Mouse (Mus musculus): ENCODE measurements at regions not wholly inside any gene's neighbourhood (a gene's known extent, or its start where the extent isn't known, plus 50 kb on each side); places are given as distances from the start of the nearest gene placed in this dataset.

GRCm38 (mm10) chr10:9086666-9087065 lies 200.8 kb upstream of the Sash1 start:
- DNase-seq (ENCODE audit: low spot score in 2 of 2), result no peak

GRCm38 (mm10) chr10:9085441-9085840 lies 199.6 kb upstream of the Sash1 start:
- DNase-seq (ENCODE audit: low spot score in 2 of 2), result no peak

DNA sequence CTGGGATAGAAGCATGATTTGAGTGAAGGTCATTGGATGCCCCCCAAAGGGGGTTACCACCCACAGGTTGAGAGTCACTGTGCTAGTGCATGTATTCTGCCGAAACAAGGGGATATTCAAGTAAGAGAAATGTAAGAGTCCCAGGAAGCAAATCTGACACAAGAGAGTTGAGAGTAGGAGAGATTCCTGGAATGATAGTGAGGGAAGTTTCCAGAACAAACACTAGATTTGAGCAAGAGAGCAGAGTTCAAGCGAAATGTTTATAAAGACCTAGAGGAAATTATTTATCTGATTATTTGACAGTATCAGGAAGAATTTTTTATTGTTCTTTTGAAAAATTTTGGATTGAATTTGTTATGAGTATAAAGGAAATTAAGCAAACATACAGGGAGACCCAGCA lies 189.0 kb upstream of the Sash1 start:
- no peak for DNase-seq (ENCODE audit: low spot score in 2 of 2)

DNA sequence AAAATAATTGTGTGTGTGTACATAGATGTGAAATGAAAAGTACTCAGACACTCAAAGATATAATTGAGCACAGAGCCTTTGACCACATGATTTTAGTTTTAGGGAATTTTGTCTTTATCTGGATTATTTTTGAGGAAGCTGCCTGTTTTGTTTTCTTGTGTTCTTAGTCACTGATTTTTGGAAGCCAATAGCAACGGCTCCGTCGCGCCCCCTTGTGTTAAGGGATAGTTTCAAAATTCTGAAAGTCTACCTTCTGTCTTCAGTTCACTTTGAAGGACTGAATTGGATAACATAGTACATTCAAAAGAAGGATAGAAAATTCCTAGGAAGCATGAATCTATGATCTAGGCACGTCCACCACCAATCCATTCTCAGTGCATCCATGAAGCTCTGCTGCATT lies 185.8 kb upstream of the Sash1 start:
- DNase-seq (ENCODE audit: low spot score in 2 of 2), result no peak

DNA sequence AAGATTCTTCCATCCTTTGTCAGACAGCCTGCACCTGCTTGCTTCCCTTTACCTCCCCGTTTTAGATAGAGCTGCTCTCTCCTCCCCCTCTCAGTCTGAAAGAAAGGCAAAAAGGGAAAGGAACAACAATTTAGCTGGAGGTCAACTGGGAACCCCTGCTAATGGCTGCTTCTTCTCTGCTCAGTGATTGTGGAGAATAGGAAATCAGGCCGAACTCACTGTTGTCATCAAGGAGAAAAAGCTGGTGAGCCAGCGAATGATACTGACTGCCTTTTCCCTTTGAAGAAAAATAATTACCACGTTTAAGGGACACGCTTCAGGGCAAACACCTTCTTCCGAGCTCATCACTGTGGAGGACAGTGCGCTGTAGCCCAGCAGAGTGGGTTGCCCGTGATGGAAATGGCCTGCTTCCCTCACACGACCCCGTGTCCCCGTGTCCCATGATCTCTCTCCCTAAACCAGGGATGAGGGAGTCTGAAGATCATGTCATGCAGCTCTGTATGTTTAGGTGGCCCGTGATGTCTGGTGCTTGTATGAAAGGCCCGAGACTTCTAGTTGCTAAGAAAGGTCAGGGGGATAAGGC lies 183.8 kb upstream of the Sash1 start:
- no peak for DNase-seq (ENCODE audit: low spot score in 2 of 2)

- no peak for DNase-seq (ENCODE audit: low spot score in 2 of 2)
Observed at GRCm38 (mm10) chr10:9066566-9066965, 180.7 kb upstream of the Sash1 start.

GRCm38 (mm10) chr10:9061979-9062378 lies 176.1 kb upstream of the Sash1 start:
- no peak for DNase-seq (ENCODE audit: low spot score in 2 of 2)

DNA sequence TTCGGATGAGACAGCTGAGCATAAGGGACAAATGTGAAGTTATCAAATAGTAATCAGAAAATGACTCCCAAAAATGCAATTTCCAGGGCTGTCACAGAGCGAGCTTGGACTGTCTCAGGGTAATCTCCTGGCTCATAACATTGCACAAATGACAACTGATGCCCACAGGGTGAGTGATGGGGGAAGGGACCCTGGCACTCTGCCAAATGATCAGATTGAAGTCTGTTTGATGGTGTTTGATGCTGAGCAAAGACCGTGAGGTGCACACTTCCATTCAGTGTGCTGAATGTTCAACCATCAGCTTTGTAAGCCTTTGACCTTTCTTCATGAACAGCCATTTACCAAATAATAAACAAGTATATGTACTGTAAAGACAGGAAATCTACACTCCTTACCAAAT lies 169.4 kb upstream of the Sash1 start:
- DNase-seq (ENCODE audit: low spot score in 2 of 2), result no peak

DNA sequence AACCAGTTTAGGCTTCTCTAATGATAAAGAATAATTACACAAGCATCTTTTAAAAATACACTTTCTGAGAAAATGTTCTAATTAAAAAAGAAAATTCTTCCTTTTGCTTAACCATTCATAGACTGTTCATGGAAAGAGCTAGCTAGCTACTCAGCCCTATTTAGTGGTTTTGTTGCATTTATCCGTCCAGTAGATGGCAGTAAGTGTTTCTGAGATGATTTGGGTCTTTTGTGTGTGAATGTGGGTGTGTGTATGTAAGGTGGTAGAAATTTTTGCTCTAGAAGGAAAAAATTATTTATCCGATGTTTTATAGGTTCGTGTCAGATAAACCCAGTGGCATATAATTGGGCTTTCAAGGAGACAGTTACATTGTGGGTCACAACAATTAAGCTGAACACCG lies 167.5 kb upstream of the Sash1 start:
- no peak for DNase-seq (ENCODE audit: low spot score in 2 of 2)

DNA sequence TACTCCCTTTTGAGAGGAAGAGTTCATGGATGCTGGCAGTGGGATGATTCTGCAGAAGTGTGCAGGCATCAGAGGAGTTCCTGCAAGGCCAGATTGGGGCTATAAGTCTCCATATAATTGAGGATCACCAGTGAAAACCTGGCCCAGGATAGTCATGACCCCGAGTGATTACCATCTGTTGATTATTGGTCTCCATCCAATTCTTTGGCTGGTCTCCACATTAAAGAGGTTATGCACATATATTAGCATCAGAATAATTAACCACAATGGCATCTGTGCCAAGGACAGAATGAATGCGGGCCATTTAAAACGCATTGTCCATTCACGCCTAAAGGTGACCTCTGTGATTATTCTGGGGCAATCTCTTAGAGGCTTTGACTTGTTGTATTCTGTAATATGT lies 161.5 kb upstream of the Sash1 start:
- DNase-seq (ENCODE audit: low spot score in 2 of 2), result no peak

GRCm38 (mm10) chr10:9044746-9045370 lies 159.0 kb upstream of the Sash1 start:
- no peak for DNase-seq (ENCODE audit: low spot score in 2 of 2)

GRCm38 (mm10) chr10:9043507-9043906 lies 157.6 kb upstream of the Sash1 start:
- no peak for DNase-seq (ENCODE audit: low spot score in 2 of 2)

- no peak for DNase-seq (ENCODE audit: low spot score in 2 of 2)
Observed at GRCm38 (mm10) chr10:9030486-9030885, 144.6 kb upstream of the Sash1 start.

DNA sequence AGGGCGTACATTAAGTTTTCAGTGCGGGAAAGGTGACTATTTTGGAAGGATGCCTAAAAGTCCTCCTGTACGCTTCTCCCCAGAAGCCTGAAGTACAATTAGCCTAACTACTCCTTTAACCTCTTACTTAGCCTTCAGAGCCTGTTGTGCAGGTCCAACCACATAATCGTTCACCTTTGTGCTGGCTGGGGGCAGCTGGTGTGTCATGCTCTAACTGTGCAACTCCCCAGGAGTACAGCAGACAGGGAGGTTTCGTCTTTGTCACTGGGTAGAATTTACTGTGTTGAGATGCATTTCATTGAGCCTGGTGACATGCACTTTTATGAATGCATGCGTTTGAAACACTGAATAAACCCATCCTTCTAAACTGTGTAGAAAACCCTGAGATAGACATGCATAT lies 143.6 kb upstream of the Sash1 start:
- DNase-seq (ENCODE audit: low spot score in 2 of 2), result no peak

- no peak for DNase-seq (ENCODE audit: low spot score in 2 of 2)
Observed at GRCm38 (mm10) chr10:9027070-9027807, 141.4 kb upstream of the Sash1 start.

DNA sequence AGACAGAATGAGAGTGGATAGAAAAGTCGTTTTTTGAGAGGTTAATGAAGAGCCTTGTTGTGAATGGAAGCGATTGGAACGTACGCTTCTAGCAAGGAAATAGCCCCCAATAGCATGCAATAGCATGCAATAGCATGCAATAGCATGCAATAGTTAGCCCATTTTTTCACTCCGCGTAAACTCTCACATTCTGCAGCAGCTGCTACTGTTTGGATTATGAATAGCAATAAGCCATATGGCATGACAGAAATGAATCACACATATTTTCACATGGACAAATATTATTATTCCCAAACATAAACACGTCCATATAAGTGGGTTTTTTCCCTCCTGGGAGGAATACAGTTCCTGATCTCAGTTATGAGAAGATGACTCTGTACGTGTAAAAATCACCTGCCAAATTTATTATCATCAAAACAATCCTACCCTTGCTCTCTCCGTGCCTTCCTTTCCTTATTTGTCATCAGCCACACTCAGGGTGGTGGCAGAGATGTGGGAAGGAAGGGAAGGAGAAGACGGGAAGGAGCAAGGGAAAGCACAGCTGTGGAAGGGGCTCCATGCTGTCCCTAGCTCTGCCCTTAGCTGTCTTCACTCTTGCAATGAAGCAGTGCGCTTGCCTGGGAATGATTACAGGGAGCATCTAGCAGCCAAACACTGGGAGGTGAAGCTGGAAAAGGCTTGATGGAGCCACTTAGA lies 129.1 kb upstream of the Sash1 start:
- DNase-seq (ENCODE audit: low spot score in 2 of 2), result no peak

- DNase-seq (ENCODE audit: low spot score in 2 of 2), result no peak
Observed at GRCm38 (mm10) chr10:9013549-9013925, 127.7 kb upstream of the Sash1 start.

DNA sequence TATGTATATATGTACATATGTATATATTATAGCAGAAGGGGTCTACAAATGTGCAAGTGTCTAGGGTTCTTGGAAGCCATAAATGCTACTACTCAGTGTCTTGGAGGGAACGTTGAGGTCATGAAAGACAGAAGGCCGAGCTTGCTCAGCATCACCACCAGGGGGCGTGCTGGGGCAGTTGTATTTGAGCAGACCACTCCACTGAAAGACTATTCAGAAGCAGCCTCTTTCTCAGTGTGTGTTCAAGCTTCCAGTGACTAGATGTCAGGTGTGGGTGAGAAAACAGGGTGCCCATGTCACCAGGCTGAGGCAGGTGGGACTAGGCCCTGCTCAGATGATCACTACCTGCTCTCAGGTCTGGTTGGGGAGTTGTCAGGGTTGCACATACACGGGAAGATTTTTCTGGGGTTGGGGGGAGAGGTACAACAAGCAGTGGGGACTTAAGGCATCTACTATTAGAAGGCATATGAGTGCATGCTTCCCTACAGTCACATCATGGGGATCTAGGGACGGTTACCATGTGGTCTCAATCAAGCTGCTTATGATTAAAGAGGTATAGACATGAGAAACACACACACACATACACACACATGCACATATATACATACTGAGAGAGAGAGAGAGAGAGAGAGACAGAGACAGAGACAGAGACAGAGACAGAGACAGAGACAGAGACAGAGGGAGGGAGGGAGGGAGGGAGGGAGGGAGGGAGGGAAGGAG lies 127.1 kb upstream of the Sash1 start:
- peak in 1 of 2 experiments; percentile 2 for DNase-seq (ENCODE audit: low spot score in 2 of 2)

GRCm38 (mm10) chr10:9011906-9012305 lies 126.0 kb upstream of the Sash1 start:
- DNase-seq (ENCODE audit: low spot score in 2 of 2), result no peak

DNA sequence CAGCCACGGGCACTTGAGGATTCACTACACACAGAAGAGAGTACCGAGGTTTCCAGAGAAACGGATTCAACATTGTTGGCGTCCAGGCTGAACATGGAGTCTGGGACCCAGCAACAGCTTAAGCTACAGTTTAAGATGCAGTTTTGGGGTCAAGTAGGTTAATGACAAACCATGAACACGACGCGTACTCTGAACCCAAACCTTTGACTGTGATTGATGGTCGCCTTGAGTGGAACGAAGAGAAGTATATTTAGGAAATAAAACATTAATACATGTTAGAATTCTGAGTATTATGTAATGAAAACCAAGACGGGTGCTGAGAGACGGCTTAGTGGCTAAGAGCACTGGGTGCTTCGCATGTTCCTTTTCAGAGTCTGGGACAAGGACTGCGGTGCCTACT lies 124.3 kb upstream of the Sash1 start:
- no peak for DNase-seq (ENCODE audit: low spot score in 2 of 2)

- DNase-seq (ENCODE audit: low spot score in 2 of 2), result no peak
Observed at GRCm38 (mm10) chr10:9005140-9005909, 119.5 kb upstream of the Sash1 start.

Measured in spleen, postnatal 36 days (tissue).